Mouse (Mus musculus): ENCODE measurements around the gene Sec14l2. TPM values are rescaled to one million over a fixed set of nuclear protein-coding genes. Genes with fewer than 3 reads are reported as not detected.

The Sec14l2 gene
- polyA plus RNA-seq, 1 experiment from 2014 or later, result 4.5 TPM

Small RNA genes within 50 kb of the gene (microRNA-seq; reads per million reads assigned to microRNA genes)
- gene Mir3060, result 4.2 reads per million, percentile 16 among the genes with 10 or more reads in this experiment

Other genes with a start within 250 kb of the Sec14l2 start
- gene 4921536K21Rik, start 228.3 kb downstream of the Sec14l2 start, polyA plus RNA-seq (2015; fragmentation: Nextera tagmentation; extraction: Ambion mirVana), result 0.38 and 0.49 TPM in 2 replicates
- 21.9 and 22.2 TPM in 2 replicates for gene Dusp18, start 228.2 kb downstream of the Sec14l2 start, polyA plus RNA-seq (2015; fragmentation: Nextera tagmentation; extraction: Ambion mirVana)
- 16.5 and 19.8 TPM in 2 replicates for gene Slc35e4, start 208.8 kb downstream of the Sec14l2 start, polyA plus RNA-seq (2015; fragmentation: Nextera tagmentation; extraction: Ambion mirVana)
- 24.6 and 31.4 TPM in 2 replicates for gene Tcn2, start 191.3 kb downstream of the Sec14l2 start, polyA plus RNA-seq (2015; fragmentation: Nextera tagmentation; extraction: Ambion mirVana)
- gene Pes1, start 159.4 kb downstream of the Sec14l2 start, polyA plus RNA-seq (2015; fragmentation: Nextera tagmentation; extraction: Ambion mirVana), result 48.1 and 64.4 TPM in 2 replicates
- gene 4930556J24Rik, start 146.6 kb downstream of the Sec14l2 start, polyA plus RNA-seq (2015; fragmentation: Nextera tagmentation; extraction: Ambion mirVana), result not detected in 2 replicates
- 10.5 and 12.1 TPM in 2 replicates for gene Gal3st1, start 139.8 kb downstream of the Sec14l2 start, polyA plus RNA-seq (2015; fragmentation: Nextera tagmentation; extraction: Ambion mirVana)
- gene Sec14l4, start 92.0 kb downstream of the Sec14l2 start, polyA plus RNA-seq (2015; fragmentation: Nextera tagmentation; extraction: Ambion mirVana), result 0.15 TPM in 1 of 2 replicates, not detected in the other
- gene Sec14l3, start 58.6 kb downstream of the Sec14l2 start, polyA plus RNA-seq (2015; fragmentation: Nextera tagmentation; extraction: Ambion mirVana), result 0.19 and 0.40 TPM in 2 replicates
- gene Mtfp1, start 28.0 kb downstream of the Sec14l2 start, polyA plus RNA-seq (2015; fragmentation: Nextera tagmentation; extraction: Ambion mirVana), result 13.1 and 14.3 TPM in 2 replicates
- 40.2 and 44.9 TPM in 2 replicates for gene Rnf215, start 11.8 kb upstream of the Sec14l2 start, polyA plus RNA-seq (2015; fragmentation: Nextera tagmentation; extraction: Ambion mirVana)
- gene Ccdc157, start 36.9 kb upstream of the Sec14l2 start, polyA plus RNA-seq (2015; fragmentation: Nextera tagmentation; extraction: Ambion mirVana), result 7.5 and 10.0 TPM in 2 replicates
- gene Sf3a1, start 36.9 kb upstream of the Sec14l2 start, polyA plus RNA-seq (2015; fragmentation: Nextera tagmentation; extraction: Ambion mirVana), result 41.8 and 47.4 TPM in 2 replicates
- gene Tbc1d10a, start 63.4 kb upstream of the Sec14l2 start, polyA plus RNA-seq (2015; fragmentation: Nextera tagmentation; extraction: Ambion mirVana), result 40.2 and 40.3 TPM in 2 replicates
- gene Castor1, start 94.8 kb upstream of the Sec14l2 start, polyA plus RNA-seq (2015; fragmentation: Nextera tagmentation; extraction: Ambion mirVana), result 5.5 and 17.4 TPM in 2 replicates
- 0.73 TPM in 1 of 2 replicates, not detected in the other for gene Osm, start 113.0 kb upstream of the Sec14l2 start, polyA plus RNA-seq (2015; fragmentation: Nextera tagmentation; extraction: Ambion mirVana)
- gene Lif, start 134.1 kb upstream of the Sec14l2 start, polyA plus RNA-seq (2015; fragmentation: Nextera tagmentation; extraction: Ambion mirVana), result 0.04 and 0.11 TPM in 2 replicates

All from neural tube, embryonic 15.5 days (tissue).